Mouse (Mus musculus): ENCODE data around the gene Lmntd1. TPM values are rescaled to one million over a fixed set of nuclear protein-coding genes. Genes with fewer than 3 reads are reported as not detected.
A peak's percentile ranks its signal among the peaks of the same experiment; 100 is the strongest.

Lmntd1 gene
- polyA plus RNA-seq, 1 experiment: not detected

DNA sequence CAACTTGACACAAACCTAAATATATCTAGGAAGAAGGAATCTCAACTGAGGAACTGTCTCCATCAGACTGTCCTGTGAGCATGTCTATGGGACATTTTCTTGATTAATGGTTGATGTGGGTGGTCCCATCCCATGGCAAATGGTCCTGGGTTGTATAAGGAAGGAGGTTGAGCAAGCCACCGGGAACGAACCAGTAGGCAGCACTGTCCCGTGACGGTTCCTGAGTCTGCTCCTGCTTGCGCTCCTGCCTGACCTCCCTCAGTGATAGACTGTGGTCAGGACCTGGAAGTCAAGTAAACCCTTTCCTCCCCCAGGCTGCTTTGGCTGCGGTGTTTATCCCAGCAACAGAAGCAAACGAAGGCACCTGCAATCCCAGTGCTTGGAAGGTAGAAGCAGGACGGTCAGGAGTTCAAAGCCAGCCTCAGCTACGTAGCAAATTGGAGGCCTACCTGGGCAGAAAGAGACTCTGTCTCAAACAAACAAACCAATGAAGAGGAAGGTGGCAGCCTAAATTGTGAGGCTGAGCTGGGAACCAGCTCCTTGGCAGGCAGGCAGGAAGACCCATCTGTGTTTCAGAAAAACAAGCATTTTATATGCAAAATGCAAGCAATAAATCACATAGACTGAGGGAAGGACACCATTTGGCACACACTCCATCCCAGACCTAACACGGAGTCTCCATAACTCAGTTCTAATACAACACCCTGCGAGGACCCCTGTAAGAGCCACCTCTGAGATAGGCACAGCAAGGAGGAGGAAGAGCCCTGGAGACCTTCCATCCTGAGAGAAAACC, 23.4 kb downstream of the Lmntd1 start:
- Histone ChIP-seq H3K4me2 (ENCODE audit: low read depth) (no peak overlapping the region), H3K79me2 (ENCODE audit: control insufficient read depth, insufficient read depth) (no peaks in the 10 kb centered on the region), H3ac (ENCODE audit: control insufficient read depth, insufficient read length) (no peak overlapping the region), H3K27me3 (ENCODE audit: control insufficient read depth, insufficient read depth, insufficient read length) (no peaks in the 10 kb centered on the region), H3K4me3 (no peak overlapping the region), H3K36me3 (ENCODE audit: control insufficient read depth, insufficient read depth) (no peaks in the 10 kb centered on the region)
- TF ChIP-seq POLR2A (IDR thresholded peaks at IDR 0.05; ENCODE audit: insufficient read length, low read depth): no peak
- TF ChIP-seq E2F4 (IDR thresholded peaks at IDR 0.05; ENCODE audit: insufficient read depth): no peak
- TF ChIP-seq MYOD1 (IDR thresholded peaks at IDR 0.05; ENCODE audit: control insufficient read depth in 1 of 3, insufficient read length in 2 of 3, low read depth in 2 of 3): no peak
- TF ChIP-seq MAX (IDR thresholded peaks at IDR 0.05; ENCODE audit: low read depth): no peak
- no peak for TF ChIP-seq POLR2AphosphoS2 (IDR thresholded peaks at IDR 0.05; ENCODE audit: insufficient read length, low read depth)
- no peak for TF ChIP-seq USF1 (IDR thresholded peaks at IDR 0.05; ENCODE audit: low read depth)
- no peak for TF ChIP-seq REST (IDR thresholded peaks at IDR 0.05; ENCODE audit: insufficient read depth, insufficient read length)
- TF ChIP-seq MYOG (IDR thresholded peaks at IDR 0.05; ENCODE audit: control insufficient read depth in 1 of 3, insufficient read depth in 1 of 3, insufficient read length in 2 of 3, low read depth in 2 of 3): no peak
- no peak for TF ChIP-seq TCF3 (IDR thresholded peaks at IDR 0.05; ENCODE audit: insufficient read length, low read depth)

DNA sequence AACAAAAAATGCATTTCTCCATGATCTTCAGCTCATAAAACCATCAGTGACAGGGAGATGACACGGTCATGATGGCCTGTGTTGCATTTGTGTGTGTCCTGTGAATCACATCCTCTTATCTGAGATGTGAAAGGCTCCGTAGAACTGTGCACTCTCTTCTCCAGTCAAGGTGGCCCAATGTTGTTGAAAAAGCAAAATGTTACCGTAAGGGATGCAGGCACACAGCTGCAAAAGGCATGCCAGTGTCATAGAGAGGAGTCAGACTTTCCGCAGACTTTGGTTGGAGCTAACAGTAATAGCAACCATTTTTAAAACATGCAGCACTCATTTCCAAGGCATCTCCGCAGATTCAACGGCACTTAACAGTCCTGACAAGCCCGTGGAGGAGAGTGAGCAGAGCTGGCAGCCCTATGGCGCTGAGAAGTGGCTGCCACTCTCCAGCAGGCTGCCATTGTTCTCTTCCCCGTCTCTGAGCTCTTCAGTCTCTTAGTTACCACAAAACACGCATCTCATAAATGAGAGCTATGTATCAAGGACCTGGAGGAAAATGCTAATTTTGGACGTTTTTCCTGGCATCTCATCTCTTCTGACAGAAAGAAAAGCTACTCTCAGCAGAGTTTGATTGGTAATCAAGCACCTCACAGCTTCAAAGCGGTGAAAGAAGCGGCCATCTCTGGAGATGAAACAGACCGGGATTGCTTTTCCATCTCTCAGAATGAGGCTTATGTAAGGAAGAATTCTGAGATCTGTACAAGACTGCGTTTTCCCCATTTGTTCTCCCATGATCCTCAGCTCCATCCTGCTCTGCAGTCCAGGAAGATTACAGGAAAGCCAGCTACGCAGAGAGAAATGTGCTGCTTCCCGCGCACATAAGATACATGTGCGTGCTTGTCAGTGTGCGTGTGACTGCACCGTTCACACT, 28.8 kb downstream of the Lmntd1 start:
- H3K36me3 ChIP-seq (ENCODE audit: control insufficient read depth, insufficient read depth): no peaks in the 10 kb centered on the region
- no peaks in the 10 kb centered on the region for H3K79me2 ChIP-seq (ENCODE audit: control insufficient read depth, insufficient read depth)
- no peaks in the 10 kb centered on the region for H3K27me3 ChIP-seq (ENCODE audit: control insufficient read depth, insufficient read depth, insufficient read length)
- no peak for TF ChIP-seq CEBPB (IDR thresholded peaks at IDR 0.05; ENCODE audit: insufficient read depth, poor library complexity, severe bottlenecking)
- TF ChIP-seq MYOG (IDR thresholded peaks at IDR 0.05; ENCODE audit: control insufficient read depth in 1 of 3, insufficient read depth in 1 of 3, insufficient read length in 2 of 3, low read depth in 2 of 3): no peak
- no peak for TF ChIP-seq MYOD1 (IDR thresholded peaks at IDR 0.05; ENCODE audit: control insufficient read depth in 1 of 3, insufficient read length in 2 of 3, low read depth in 2 of 3)
- no peak for TF ChIP-seq MAX (IDR thresholded peaks at IDR 0.05; ENCODE audit: low read depth)
- H3ac ChIP-seq (ENCODE audit: control insufficient read depth, insufficient read length): no peak overlapping the region
- no peak overlapping the region for H3K4me3 ChIP-seq
- H3K4me2 ChIP-seq (ENCODE audit: low read depth): no peak overlapping the region

DNA sequence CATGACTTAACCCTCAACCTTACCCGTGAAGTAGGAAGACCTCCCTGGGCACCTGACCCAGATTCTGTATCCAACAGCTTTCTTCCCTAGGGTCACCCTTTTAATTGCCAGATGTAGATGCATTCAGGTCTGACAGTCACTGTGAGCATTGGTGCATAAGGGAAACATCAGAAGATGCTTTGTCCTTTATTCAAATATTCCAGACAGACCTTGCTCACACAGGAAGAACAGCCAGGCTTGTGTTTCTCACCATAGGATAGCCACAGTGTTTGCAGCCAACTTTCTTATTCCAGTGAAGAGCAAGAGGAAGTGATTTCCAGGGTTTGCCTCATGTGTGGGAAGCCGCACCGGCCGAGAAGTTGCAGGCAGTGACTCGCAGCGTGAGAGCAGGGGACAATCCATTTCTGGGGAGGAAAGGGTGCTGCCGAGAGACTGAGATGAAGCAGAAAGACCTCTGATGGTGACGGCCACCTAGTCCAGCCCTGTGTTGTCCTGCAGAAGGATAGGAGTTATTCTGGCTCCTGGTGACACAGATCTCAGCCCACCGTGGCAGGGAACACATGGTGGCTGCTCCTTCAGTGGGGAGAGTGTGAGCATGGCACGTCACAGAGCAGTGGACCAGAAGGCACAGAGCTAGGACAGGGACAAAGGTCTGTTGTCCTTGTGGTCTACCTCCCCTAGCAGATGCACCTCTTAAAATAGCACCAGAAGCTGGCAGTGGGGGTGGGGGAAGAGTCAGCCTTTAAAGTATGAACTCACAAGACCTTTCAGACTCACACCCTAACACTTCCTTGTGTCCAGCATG, 32.6 kb downstream of the Lmntd1 start:
- H3K36me3 ChIP-seq (ENCODE audit: control insufficient read depth, insufficient read depth): no peaks in the 10 kb centered on the region
- TF ChIP-seq POLR2A (IDR thresholded peaks at IDR 0.05; ENCODE audit: insufficient read length, low read depth) (no peak), TCF3 (IDR thresholded peaks at IDR 0.05; ENCODE audit: insufficient read length, low read depth) (no peak), MYOG (IDR thresholded peaks at IDR 0.05; ENCODE audit: control insufficient read depth in 1 of 3, insufficient read depth in 1 of 3, insufficient read length in 2 of 3, low read depth in 2 of 3) (peak in 2 of 3 experiments; percentile 5 to 19), CEBPB (IDR thresholded peaks at IDR 0.05; ENCODE audit: insufficient read depth, poor library complexity, severe bottlenecking) (no peak), TCF12 (IDR thresholded peaks at IDR 0.05; ENCODE audit: insufficient read depth, poor library complexity, severe bottlenecking) (no peak)
- no peaks in the 10 kb centered on the region for H3K79me2 ChIP-seq (ENCODE audit: control insufficient read depth, insufficient read depth)
- no peak overlapping the region for H3ac ChIP-seq (ENCODE audit: control insufficient read depth, insufficient read length)
- no peak overlapping the region for H3K4me3 ChIP-seq
- H3K27me3 ChIP-seq (ENCODE audit: control insufficient read depth, insufficient read depth, insufficient read length): peaks cover 10% of the 10 kb centered on the region
- H3K4me2 ChIP-seq (ENCODE audit: low read depth): no peak overlapping the region

DNA sequence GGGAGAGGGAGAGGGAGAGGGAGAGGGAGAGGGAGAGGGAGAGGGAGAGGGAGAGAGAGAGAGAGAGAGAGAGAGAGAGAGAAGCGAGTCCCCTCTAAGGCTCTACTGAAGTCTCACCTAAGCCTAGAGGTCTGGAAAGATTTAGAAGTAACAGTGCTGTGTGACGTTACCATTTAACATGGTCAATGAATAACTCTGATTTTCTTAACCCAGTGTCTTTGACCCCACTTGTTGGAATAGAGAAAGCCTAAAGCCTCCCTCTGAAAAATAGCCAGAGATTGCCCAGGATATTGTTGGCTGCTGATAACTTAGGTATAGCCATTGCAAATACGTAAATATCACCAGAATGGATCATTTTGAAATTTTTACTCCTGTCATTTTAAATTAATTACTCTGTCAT, 34.4 kb downstream of the Lmntd1 start:
- no peaks in the 10 kb centered on the region for H3K79me2 ChIP-seq (ENCODE audit: control insufficient read depth, insufficient read depth)
- no peak overlapping the region for H3K4me3 ChIP-seq
- H3ac ChIP-seq (ENCODE audit: control insufficient read depth, insufficient read length): no peak overlapping the region
- TF ChIP-seq TCF3 (IDR thresholded peaks at IDR 0.05; ENCODE audit: insufficient read length, low read depth) (no peak), USF1 (IDR thresholded peaks at IDR 0.05; ENCODE audit: low read depth) (no peak)
- no peak overlapping the region for H3K4me2 ChIP-seq (ENCODE audit: low read depth)
- H3K36me3 ChIP-seq (ENCODE audit: control insufficient read depth, insufficient read depth): no peaks in the 10 kb centered on the region
- H3K27me3 ChIP-seq (ENCODE audit: control insufficient read depth, insufficient read depth, insufficient read length): peaks cover 10% of the 10 kb centered on the region
